Mouse (Mus musculus) gastrocnemius, postnatal 14 days (tissue): ENCODE results near the gene Icmt. TPM values are rescaled to one million over a fixed set of nuclear protein-coding genes. Genes with fewer than 3 reads are reported as not detected.

Source experiments
- DNase-seq: peaks from one replicate; pipeline ENCODE4 v3.0.0; 2021; ENCODE audit warnings: mixed read lengths
- intact Hi-C: fragments of 180-260 bp; cut with DNase I; formaldehyde crosslinking; loops from one replicate; pipeline ENCODE4 v1.15.1; 2025; ENCODE audit warnings: low total_unique reads
- total RNA-seq, 2 experiments: library from RNA; stranded (reverse); gene quantifications; 2 replicates each; pipeline ENCODE4 v1.2.3; 2021

Gene Icmt
- total RNA-seq, 2 experiments from 2014 or later, result 16.0 to 19.0 TPM

- no peak for DNase-seq
- intact Hi-C loops, result no loop called here
These were observed 2.7 kb upstream of the Icmt start for GRCm38 (mm10) chr4:152294188-152294929.

GRCm38 (mm10) chr4:152295916-152296315, 1.1 kb upstream of the Icmt start:
- intact Hi-C loops, result no loop called here
- no peak for DNase-seq

GRCm38 (mm10) chr4:152296371-152296770, 656 bp upstream of the Icmt start:
- intact Hi-C loops, result no loop called here

DNA sequence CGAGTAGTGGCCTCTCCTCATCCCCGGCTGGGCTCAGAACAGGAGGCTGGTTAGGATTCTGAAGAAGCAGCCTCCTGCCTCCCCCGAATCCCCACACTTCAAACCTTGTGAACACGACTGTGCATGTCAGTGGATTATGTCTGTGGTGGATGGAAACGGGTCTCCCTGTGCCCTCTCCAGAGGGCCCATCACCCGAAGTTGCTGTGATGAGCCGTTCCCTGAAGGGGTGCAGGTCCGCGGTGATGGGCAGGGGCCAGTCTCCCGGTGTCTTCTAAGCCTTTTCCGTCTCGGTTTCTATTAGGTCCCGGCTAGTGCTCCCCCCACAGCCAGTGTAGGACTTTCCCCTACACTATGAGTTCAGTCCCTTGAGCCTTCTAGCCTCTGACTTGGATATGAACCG, 1.8 kb downstream of the Icmt start:
- intact Hi-C loops, result no loop called here
- DNase-seq, result no peak

More at GRCm38 (mm10) chr4:152296371-152296770, 656 bp upstream of the Icmt start:
- DNase-seq, result no peak

DNA sequence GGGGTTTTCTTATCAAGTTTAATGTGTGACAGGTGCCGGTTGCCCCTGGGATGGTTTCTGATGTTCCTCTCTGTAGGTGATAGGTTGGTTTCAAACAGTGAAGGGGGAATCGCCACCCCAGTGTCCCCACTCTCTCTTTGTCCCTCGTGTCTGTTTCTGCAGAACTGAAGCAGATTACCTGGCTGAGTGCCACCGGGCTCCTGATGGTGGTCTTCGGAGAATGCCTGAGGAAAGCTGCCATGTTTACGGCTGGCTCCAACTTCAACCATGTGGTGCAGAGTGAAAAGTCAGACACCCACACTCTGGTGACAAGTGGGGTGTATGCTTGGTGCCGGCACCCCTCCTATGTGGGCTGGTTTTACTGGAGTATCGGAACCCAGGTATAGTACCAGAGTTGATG, 3.3 kb downstream of the Icmt start:
- DNase-seq, result no peak
- intact Hi-C loops, result no loop called here

DNA sequence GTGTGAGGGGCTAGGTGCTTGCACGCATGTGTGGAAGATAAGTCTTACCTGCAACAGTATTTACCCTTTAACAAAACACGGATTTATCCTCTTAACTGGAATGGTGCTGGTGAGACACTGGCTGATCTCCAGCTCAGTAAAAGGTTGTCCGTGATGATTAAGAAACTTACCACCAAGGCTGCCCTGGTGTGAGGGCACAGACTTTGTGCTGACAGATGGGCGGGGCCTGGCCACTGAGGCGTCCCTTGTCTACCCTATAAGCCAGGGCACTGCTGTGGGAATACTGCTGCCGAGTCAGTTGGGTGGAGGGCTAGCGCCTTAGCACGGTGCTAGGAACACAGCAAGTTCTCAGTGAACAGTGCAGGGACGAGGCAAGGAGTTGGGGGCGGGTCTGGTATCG, 5.0 kb downstream of the Icmt start:
- intact Hi-C loops, result no loop called here
- no peak for DNase-seq

- intact Hi-C loops, result no loop called here
- DNase-seq, result no peak
These were observed 6.1 kb downstream of the Icmt start for GRCm38 (mm10) chr4:152303172-152303571.

- intact Hi-C loops, result no loop called here
- DNase-seq, result no peak
These were observed 7.7 kb downstream of the Icmt start for GRCm38 (mm10) chr4:152304685-152305084.

GRCm38 (mm10) chr4:152305991-152306390, 9.0 kb downstream of the Icmt start:
- no peak for DNase-seq
- intact Hi-C loops, result no loop called here

DNA sequence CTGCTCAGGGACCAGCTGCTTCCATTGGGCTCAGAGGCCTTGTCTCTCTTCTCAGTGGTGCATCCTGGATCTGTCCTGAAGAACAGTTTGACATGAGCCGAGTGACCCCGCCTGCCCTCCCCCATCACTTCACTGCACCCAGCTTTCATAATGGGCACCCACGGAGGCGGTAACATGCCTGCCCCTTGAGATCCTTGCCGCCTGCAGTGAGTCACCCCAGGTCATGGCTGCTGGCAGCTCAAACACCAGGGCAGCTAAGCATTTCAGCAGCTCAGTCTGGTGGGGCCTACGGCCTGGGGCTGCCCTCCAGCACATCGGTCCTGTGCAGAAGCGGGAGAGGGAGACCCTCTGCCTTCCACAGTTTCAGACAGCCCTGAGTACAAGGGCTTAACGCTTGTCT, 10.5 kb downstream of the Icmt start:
- intact Hi-C loops, result no loop called here
- DNase-seq, result no peak

- intact Hi-C loops, result no loop called here
- DNase-seq, result no peak
These were observed 15.2 kb downstream of the Icmt start for GRCm38 (mm10) chr4:152312186-152312585.

DNA sequence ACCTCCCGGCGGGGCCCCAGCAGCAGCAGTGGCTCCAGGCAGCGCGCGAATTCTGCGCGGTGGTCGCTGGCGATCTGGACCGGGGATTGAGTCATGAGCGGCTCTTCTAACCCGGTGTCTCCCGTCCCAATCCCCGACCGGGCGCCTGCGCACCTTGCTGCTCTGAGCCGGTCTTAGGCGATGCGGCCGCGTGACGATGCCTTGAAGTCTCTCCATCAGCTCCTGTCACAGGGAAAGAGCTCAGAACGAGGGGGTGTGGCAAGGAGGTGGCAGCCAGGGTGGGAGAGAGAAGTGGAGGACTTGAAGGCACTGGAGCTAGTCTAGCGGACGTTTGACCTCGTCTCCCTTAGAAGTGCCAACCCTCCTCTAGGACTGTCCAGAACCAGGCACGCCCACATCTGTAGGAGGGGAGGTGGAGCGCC, 16.2 kb downstream of the Icmt start:
- no peak for DNase-seq
- intact Hi-C loops, result no loop called here

- no peak for DNase-seq
- intact Hi-C loops, result no loop called here
These were observed 16.9 kb downstream of the Icmt start for GRCm38 (mm10) chr4:152313934-152314333.

DNA sequence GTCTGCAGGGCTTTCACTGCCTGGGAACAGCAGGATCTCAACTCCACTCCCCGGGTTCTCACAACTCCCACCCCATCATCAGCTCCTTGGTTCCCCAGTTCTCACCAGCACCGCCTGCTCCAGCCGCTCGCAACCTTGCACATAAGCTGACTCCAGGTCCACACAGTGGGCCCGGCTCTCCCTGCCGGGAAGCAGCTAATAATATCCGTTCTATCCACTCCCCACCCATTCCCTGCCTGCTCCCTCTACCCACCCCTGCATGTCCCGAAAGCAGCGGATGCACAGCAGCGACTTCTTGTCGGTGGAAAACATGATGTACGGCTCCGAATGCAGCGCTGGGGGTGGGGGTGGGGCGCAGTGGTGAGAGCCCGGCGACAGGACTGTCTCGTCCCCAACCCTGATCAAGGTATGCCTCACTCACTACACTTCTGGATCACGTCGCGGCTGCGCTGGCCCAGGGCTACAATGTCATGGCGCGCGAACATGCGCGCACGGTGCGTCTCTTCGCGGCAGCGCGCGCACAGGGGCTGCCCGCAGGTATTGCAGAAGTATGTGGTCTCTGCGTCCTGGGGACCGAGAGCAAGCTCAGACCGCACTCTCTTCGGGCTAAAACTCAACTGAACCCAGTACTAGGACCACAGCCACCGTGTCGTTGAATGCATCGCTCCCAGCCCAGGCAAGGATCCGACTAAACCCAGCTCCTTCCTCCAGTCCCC, 18.6 kb downstream of the Icmt start:
- no peak for DNase-seq
- intact Hi-C loops, result no loop called here

GRCm38 (mm10) chr4:152317631-152318033, 20.6 kb downstream of the Icmt start:
- intact Hi-C loops, result no loop called here

GRCm38 (mm10) chr4:152318517-152319234, 21.6 kb downstream of the Icmt start, which contains the start of gene Rnf207:
Gene Rnf207 (minus strand): TSS chr4:152318993.
- intact Hi-C loops, result no loop called here
- DNase-seq, result peak; percentile 51

More at GRCm38 (mm10) chr4:152317631-152318033, 20.6 kb downstream of the Icmt start:
- DNase-seq, result no peak

GRCm38 (mm10) chr4:152321464-152321863, 24.4 kb downstream of the Icmt start:
- intact Hi-C loops, result no loop called here
- DNase-seq, result no peak

GRCm38 (mm10) chr4:152324641-152325562, 27.9 kb downstream of the Icmt start:
- intact Hi-C loops, result no loop called here
- no peak for DNase-seq
